Mouse (Mus musculus): ENCODE data around the gene Hist4h4. TPM values are rescaled to one million over a fixed set of nuclear protein-coding genes. Genes with fewer than 3 reads are reported as not detected.
A peak's percentile ranks its signal among the peaks of the same experiment; 100 is the strongest.

The Hist4h4 gene
- polyA plus RNA-seq, 1 experiment from 2014 or later, result 1.4 TPM

GRCm38 (mm10) chr6:136782146-136782545 is 22.1 kb downstream of the Hist4h4 start:
- no peaks in the 10 kb centered on the region for H3K4me1 ChIP-seq (ENCODE audit: insufficient read depth)
- 76% methylated on average over 12 of the region's 12 CpGs for WGBS (ENCODE audit: insufficient replicate concordance)
- no peaks in the 10 kb centered on the region for H3K9me3 ChIP-seq (ENCODE audit: low read length)
- ATAC-seq, result no peak
- H3K4me2 ChIP-seq (ENCODE audit: low read depth, low read length), result no peak overlapping the region
- DNase-seq, result no peak
- no peaks in the 10 kb centered on the region for H3K27me3 ChIP-seq (ENCODE audit: insufficient read depth, low read length)
- H3K27ac ChIP-seq (ENCODE audit: low read depth), result no peak overlapping the region
- TF ChIP-seq CTCF (IDR thresholded peaks at IDR 0.05; ENCODE audit: low read depth) (no peak), EP300 (IDR thresholded peaks at IDR 0.05; ENCODE audit: low read depth) (no peak)
- H3K4me3 ChIP-seq (ENCODE audit: low read depth, low read length), result no peak overlapping the region
- no peaks in the 10 kb centered on the region for H3K36me3 ChIP-seq (replicated peaks; ENCODE audit: insufficient read depth, low read length)
- H3K9ac ChIP-seq (replicated peaks), result no peak overlapping the region

- Histone ChIP-seq H3K4me1 (ENCODE audit: insufficient read depth) (no peaks in the 10 kb centered on the region; the same call in 1 of the 2 replicates), H3K4me3 (ENCODE audit: low read depth, low read length) (no peak within 1 kb of the TSS), H3K27ac (ENCODE audit: low read depth) (no peak within 1 kb of the TSS), H3K9me3 (ENCODE audit: low read length) (no peaks in the 10 kb centered on the region), H3K9ac (replicated peaks) (no peak within 1 kb of the TSS), H3K4me2 (ENCODE audit: low read depth, low read length) (peak within 1 kb of the TSS; percentile 29), H3K36me3 (replicated peaks; ENCODE audit: insufficient read depth, low read length) (no peaks in the 10 kb centered on the region), H3K27me3 (ENCODE audit: insufficient read depth, low read length) (no peaks in the 10 kb centered on the region)
- ATAC-seq (peak; percentile 89), DNase-seq (no peak)
- no peak for TF ChIP-seq CTCF (IDR thresholded peaks at IDR 0.05; ENCODE audit: low read depth)
- no peak for TF ChIP-seq EP300 (IDR thresholded peaks at IDR 0.05; ENCODE audit: low read depth)
- WGBS (ENCODE audit: insufficient replicate concordance), result 74% methylated on average over 20 of the region's 20 CpGs
These were observed 22.7 kb downstream of the Hist4h4 start, which contains the start of gene Gucy2c for GRCm38 (mm10) chr6:136781377-136781986. TSS of gene Gucy2c (minus strand) at chr6:136781765.

GRCm38 (mm10) chr6:136776392-136776791 is 27.8 kb downstream of the Hist4h4 start:
- no peaks in the 10 kb centered on the region for H3K27me3 ChIP-seq (ENCODE audit: insufficient read depth, low read length)
- no peak overlapping the region for H3K27ac ChIP-seq (ENCODE audit: low read depth)
- no peak for TF ChIP-seq CTCF (IDR thresholded peaks at IDR 0.05; ENCODE audit: low read depth)
- TF ChIP-seq EP300 (IDR thresholded peaks at IDR 0.05; ENCODE audit: low read depth), result no peak
- H3K4me1 ChIP-seq (ENCODE audit: insufficient read depth), result no peaks in the 10 kb centered on the region; the same call in 1 of the 2 replicates
- H3K4me2 ChIP-seq (ENCODE audit: low read depth, low read length), result no peak overlapping the region
- H3K36me3 ChIP-seq (replicated peaks; ENCODE audit: insufficient read depth, low read length), result no peaks in the 10 kb centered on the region
- no peak for DNase-seq
- H3K9me3 ChIP-seq (ENCODE audit: low read length), result no peaks in the 10 kb centered on the region
- 66% methylated on average over 1 of the region's 1 CpGs for WGBS (ENCODE audit: insufficient replicate concordance)
- no peak for ATAC-seq
- no peak overlapping the region for H3K4me3 ChIP-seq (ENCODE audit: low read depth, low read length)
- no peak overlapping the region for H3K9ac ChIP-seq (replicated peaks)

- Histone ChIP-seq H3K4me2 (ENCODE audit: low read depth, low read length) (no peak overlapping the region), H3K27ac (ENCODE audit: low read depth) (no peak overlapping the region), H3K9me3 (ENCODE audit: low read length) (no peaks in the 10 kb centered on the region), H3K9ac (replicated peaks) (no peak overlapping the region), H3K36me3 (replicated peaks; ENCODE audit: insufficient read depth, low read length) (no peaks in the 10 kb centered on the region), H3K4me1 (ENCODE audit: insufficient read depth) (no peaks in the 10 kb centered on the region), H3K27me3 (ENCODE audit: insufficient read depth, low read length) (no peaks in the 10 kb centered on the region), H3K4me3 (ENCODE audit: low read depth, low read length) (no peak overlapping the region)
- ATAC-seq, result no peak
- 75% methylated on average over 7 of the region's 7 CpGs for WGBS (ENCODE audit: insufficient replicate concordance)
- no peak for DNase-seq
- TF ChIP-seq CTCF (IDR thresholded peaks at IDR 0.05; ENCODE audit: low read depth), result no peak
- no peak for TF ChIP-seq EP300 (IDR thresholded peaks at IDR 0.05; ENCODE audit: low read depth)
These were observed 34.4 kb downstream of the Hist4h4 start for GRCm38 (mm10) chr6:136769859-136770258.

GRCm38 (mm10) chr6:136769143-136769542 is 35.1 kb downstream of the Hist4h4 start:
- Histone ChIP-seq H3K27ac (ENCODE audit: low read depth) (no peak overlapping the region), H3K9me3 (ENCODE audit: low read length) (no peaks in the 10 kb centered on the region), H3K27me3 (ENCODE audit: insufficient read depth, low read length) (no peaks in the 10 kb centered on the region), H3K4me2 (ENCODE audit: low read depth, low read length) (no peak overlapping the region), H3K9ac (replicated peaks) (no peak overlapping the region), H3K4me1 (ENCODE audit: insufficient read depth) (no peaks in the 10 kb centered on the region), H3K36me3 (replicated peaks; ENCODE audit: insufficient read depth, low read length) (no peaks in the 10 kb centered on the region), H3K4me3 (ENCODE audit: low read depth, low read length) (no peak overlapping the region)
- ATAC-seq (no peak), DNase-seq (no peak)
- TF ChIP-seq EP300 (IDR thresholded peaks at IDR 0.05; ENCODE audit: low read depth), result no peak
- no peak for TF ChIP-seq CTCF (IDR thresholded peaks at IDR 0.05; ENCODE audit: low read depth)
- 76% methylated on average over 8 of the region's 8 CpGs for WGBS (ENCODE audit: insufficient replicate concordance)

- H3K36me3 ChIP-seq (replicated peaks; ENCODE audit: insufficient read depth, low read length), result no peaks in the 10 kb centered on the region
- no peak for TF ChIP-seq EP300 (IDR thresholded peaks at IDR 0.05; ENCODE audit: low read depth)
- TF ChIP-seq CTCF (IDR thresholded peaks at IDR 0.05; ENCODE audit: low read depth), result no peak
- H3K27ac ChIP-seq (ENCODE audit: low read depth), result no peak overlapping the region
- no peak overlapping the region for H3K4me3 ChIP-seq (ENCODE audit: low read depth, low read length)
- 24% methylated on average over 1 of the region's 1 CpGs for whole genome bisulfite sequencing (ENCODE audit: insufficient replicate concordance)
- no peak overlapping the region for H3K9ac ChIP-seq (replicated peaks)
- DNase-seq (no peak), ATAC-seq (no peak)
- no peak overlapping the region for H3K4me2 ChIP-seq (ENCODE audit: low read depth, low read length)
- H3K27me3 ChIP-seq (ENCODE audit: insufficient read depth, low read length), result no peaks in the 10 kb centered on the region
- H3K4me1 ChIP-seq (ENCODE audit: insufficient read depth), result no peaks in the 10 kb centered on the region
- no peaks in the 10 kb centered on the region for H3K9me3 ChIP-seq (ENCODE audit: low read length)
These were observed 40.3 kb downstream of the Hist4h4 start for GRCm38 (mm10) chr6:136763912-136764311.

Small RNAs within 50 kb of the gene (microRNA-seq; reads per million reads assigned to microRNA genes)
- not detected for gene Gm44364

Other genes with a start within 250 kb of the Hist4h4 start
- 30.7 and 31.3 TPM in 2 replicates for gene Plbd1, start 142.5 kb downstream of the Hist4h4 start, polyA plus RNA-seq (2015; fragmentation: Nextera tagmentation; extraction: Ambion mirVana)
- 0.57 and 0.99 TPM in 2 replicates for gene Gucy2c, start 22.6 kb downstream of the Hist4h4 start, polyA plus RNA-seq (2015; fragmentation: Nextera tagmentation; extraction: Ambion mirVana)
- 147 and 152 TPM in 2 replicates for gene H2afj, start 3.8 kb upstream of the Hist4h4 start, polyA plus RNA-seq (2015; fragmentation: Nextera tagmentation; extraction: Ambion mirVana)
- gene BC049715, start 23.2 kb upstream of the Hist4h4 start, polyA plus RNA-seq (2015; fragmentation: Nextera tagmentation; extraction: Ambion mirVana), result 0.44 and 0.99 TPM in 2 replicates
- gene Wbp11, start 23.8 kb upstream of the Hist4h4 start, polyA plus RNA-seq (2015; fragmentation: Nextera tagmentation; extraction: Ambion mirVana), result 32.8 and 33.8 TPM in 2 replicates
- not detected in 2 replicates for gene Smco3, start 31.0 kb upstream of the Hist4h4 start, polyA plus RNA-seq (2015; fragmentation: Nextera tagmentation; extraction: Ambion mirVana)
- gene Art4, start 53.3 kb upstream of the Hist4h4 start, polyA plus RNA-seq (2015; fragmentation: Nextera tagmentation; extraction: Ambion mirVana), result 10.6 and 11.1 TPM in 2 replicates
- 4.5 and 6.2 TPM in 2 replicates for gene Mgp, start 71.4 kb upstream of the Hist4h4 start, polyA plus RNA-seq (2015; fragmentation: Nextera tagmentation; extraction: Ambion mirVana)
- 0.40 and 0.42 TPM in 2 replicates for gene Erp27, start 117.8 kb upstream of the Hist4h4 start, polyA plus RNA-seq (2015; fragmentation: Nextera tagmentation; extraction: Ambion mirVana)
- gene Pde6h, start 119.4 kb upstream of the Hist4h4 start, polyA plus RNA-seq (2015; fragmentation: Nextera tagmentation; extraction: Ambion mirVana), result 0.34 and 0.77 TPM in 2 replicates
- gene Arhgdib, start 137.5 kb upstream of the Hist4h4 start, polyA plus RNA-seq (2015; fragmentation: Nextera tagmentation; extraction: Ambion mirVana), result 190 and 192 TPM in 2 replicates

All from liver, postnatal 0 days (tissue).